Mouse (Mus musculus) thymus, adult 2 months (tissue): ENCODE measurements around the gene Prap1. TPM values are rescaled to one million over a fixed set of nuclear protein-coding genes. Genes with fewer than 3 reads are reported as not detected.

Experiments
- DNase-seq: peaks from one replicate; pipeline ENCODE4 v3.0.0; 2021
- H3K27ac ChIP-seq: fragments of 200-500 bp; 2 replicates; pipeline ENCODE4 v1.5.1; 2012; ENCODE audit warnings: low read length, control low read depth; ENCODE audit not compliant: control insufficient read depth, insufficient read depth
- H3K27me3 ChIP-seq: fragments of 200-500 bp; 2 replicates; pipeline ENCODE4 v1.6.1; 2012; ENCODE audit warnings: mild to moderate bottlenecking, low read length, moderate library complexity, mixed read lengths; ENCODE audit not compliant: control insufficient read depth, insufficient read depth
- H3K36me3 ChIP-seq: fragments of 200-500 bp; 2 replicates; pipeline ENCODE4 v1.6.1; 2012; ENCODE audit warnings: mild to moderate bottlenecking, low read length, moderate library complexity; ENCODE audit not compliant: control insufficient read depth, insufficient read depth
- H3K4me1 ChIP-seq: fragments of 200-500 bp; replicated peaks from 2 replicates; pipeline ENCODE4 v1.6.1; 2012; ENCODE audit warnings: low read length; ENCODE audit not compliant: control insufficient read depth, insufficient read depth
- H3K4me3 ChIP-seq: fragments of 200-500 bp; 2 replicates; pipeline ENCODE4 v1.5.1; 2012; ENCODE audit warnings: mild to moderate bottlenecking, low read length, control low read depth, moderate library complexity; ENCODE audit not compliant: control insufficient read depth, insufficient read depth
- CTCF ChIP-seq: fragments of 200-500 bp; IDR thresholded peaks from 2 replicates; pipeline ENCODE4 v1.5.1; 2012; ENCODE audit warnings: mild to moderate bottlenecking, control low read depth, low read length, moderate library complexity, borderline replicate concordance; ENCODE audit not compliant: control insufficient read depth, poor library complexity, insufficient read depth; ENCODE audit errors: extremely low read depth
- POLR2A ChIP-seq: fragments of 200-500 bp; IDR thresholded peaks from 2 replicates; pipeline ENCODE4 v1.6.1; 2012; ENCODE audit warnings: mild to moderate bottlenecking, low read length, control low read depth, moderate library complexity; ENCODE audit not compliant: control insufficient read depth, poor library complexity, insufficient read depth; ENCODE audit errors: extremely low read depth
- WGBS: fragments of 180-500 bp; shearing (Covaris S2); methylation state at CpG from one replicate; pipeline ENCODE4 v1.1.7; 2018; 5-methylcytosine and 5-hydroxymethylcytosine counted together
- polyA plus RNA-seq: library from polyadenylated mRNA; depleted of rRNA; stranded (reverse); fragments of >200 nt; gene quantifications from 2 replicates; pipeline ENCODE4 v1.2.3, GENCODE M21; 2012

The Prap1 gene
- polyA plus RNA-seq, 1 experiment: 5.2 TPM

GRCm38 (mm10) chr7:140081408-140082241 is 11.6 kb upstream of the Prap1 start:
- Histone ChIP-seq H3K27me3 (peaks cover 3% of the 10 kb centered on the region; the same call in 1 of the 2 replicates), H3K36me3 (no peaks in the 10 kb centered on the region), H3K4me3 (no peak overlapping the region), H3K4me1 (peaks cover 2% of the 10 kb centered on the region; the same call in 1 of the 2 replicates), H3K27ac (no peak overlapping the region)
- TF ChIP-seq POLR2A (no peak), CTCF (no peak)
- DNase-seq: no peak
- WGBS: 33% methylated on average over 20 of the region's 20 CpGs

GRCm38 (mm10) chr7:140082242-140082678 is 10.9 kb upstream of the Prap1 start, which contains the start of gene Caly:
Caly (minus strand) TSS chr7:140082548.
- no peak within 1 kb of the TSS for H3K27ac ChIP-seq
- peak; percentile 29 for DNase-seq
- no peak within 1 kb of the TSS for H3K4me3 ChIP-seq
- no peaks in the 10 kb centered on the region for H3K36me3 ChIP-seq
- peak; percentile 50; the same call in 1 of the 2 replicates for TF ChIP-seq CTCF
- TF ChIP-seq POLR2A: no peak
- WGBS: 15% methylated on average over 18 of the region's 18 CpGs
- peaks cover 3% of the 10 kb centered on the region; the same call in 1 of the 2 replicates for H3K27me3 ChIP-seq
- H3K4me1 ChIP-seq: peaks cover 2% of the 10 kb centered on the region; the same call in 1 of the 2 replicates

- H3K27me3 ChIP-seq: no peaks in the 10 kb centered on the region
- no peak overlapping the region for H3K4me3 ChIP-seq
- no peaks in the 10 kb centered on the region for H3K4me1 ChIP-seq
- TF ChIP-seq CTCF (no peak), POLR2A (no peak)
- DNase-seq: no peak
- 87% methylated on average over 10 of the region's 10 CpGs for WGBS
- no peaks in the 10 kb centered on the region for H3K36me3 ChIP-seq
- no peak overlapping the region for H3K27ac ChIP-seq
Measured at GRCm38 (mm10) chr7:140090601-140091000, 2.6 kb upstream of the Prap1 start.

- no peaks in the 10 kb centered on the region for H3K36me3 ChIP-seq
- no peak overlapping the region for H3K27ac ChIP-seq
- no peaks in the 10 kb centered on the region for H3K4me1 ChIP-seq
- H3K4me3 ChIP-seq: no peak overlapping the region
- 72% methylated on average over 5 of the region's 5 CpGs for WGBS
- no peaks in the 10 kb centered on the region for H3K27me3 ChIP-seq
- TF ChIP-seq POLR2A (no peak), CTCF (no peak)
- no peak for DNase-seq
Measured at GRCm38 (mm10) chr7:140094954-140095353, 1.8 kb downstream of the Prap1 start.

- Histone ChIP-seq H3K4me1 (no peaks in the 10 kb centered on the region), H3K27ac (no peak overlapping the region), H3K27me3 (no peaks in the 10 kb centered on the region), H3K36me3 (no peaks in the 10 kb centered on the region), H3K4me3 (no peak overlapping the region)
- TF ChIP-seq POLR2A (no peak), CTCF (no peak)
- no peak for DNase-seq
- 68% methylated on average over 1 of the region's 1 CpGs for WGBS
Measured at GRCm38 (mm10) chr7:140095556-140095955, 2.4 kb downstream of the Prap1 start.

- no peak for TF ChIP-seq POLR2A
- no peak for TF ChIP-seq CTCF
- no peak overlapping the region for H3K27ac ChIP-seq
- H3K27me3 ChIP-seq: no peaks in the 10 kb centered on the region
- no peaks in the 10 kb centered on the region for H3K36me3 ChIP-seq
- H3K4me3 ChIP-seq: no peak overlapping the region
- H3K4me1 ChIP-seq: no peaks in the 10 kb centered on the region
- no peak for DNase-seq
Measured at GRCm38 (mm10) chr7:140096055-140096454, 2.9 kb downstream of the Prap1 start.

- no peak overlapping the region for H3K27ac ChIP-seq
- H3K4me3 ChIP-seq: no peak overlapping the region
- H3K4me1 ChIP-seq: peaks cover 10% of the 10 kb centered on the region
- no peaks in the 10 kb centered on the region for H3K36me3 ChIP-seq
- WGBS: 95% methylated on average over 1 of the region's 1 CpGs
- DNase-seq: no peak
- H3K27me3 ChIP-seq: no peaks in the 10 kb centered on the region
- TF ChIP-seq CTCF: no peak
- TF ChIP-seq POLR2A: no peak
Measured at GRCm38 (mm10) chr7:140098466-140098865, 5.3 kb downstream of the Prap1 start.
